Mouse (Mus musculus) erythroid progenitor cell, adult 5-6 weeks (primary cell): ENCODE measurements around the gene Runx1. TPM values are rescaled to one million over a fixed set of nuclear protein-coding genes. Genes with fewer than 3 reads are reported as not detected.
A peak's percentile ranks its signal among the peaks of the same experiment; 100 is the strongest.

Experiments used
- ATAC-seq: replicated peaks from 2 replicates; pipeline ENCODE4 v1.8.0; 2016; ENCODE audit warnings: moderate number of reproducible peaks, mild to moderate bottlenecking, moderate TSS enrichment, inconsistent platforms; ENCODE audit not compliant: poor library complexity, low FRiP score, severe bottlenecking
- total RNA-seq, 2 experiments: library from RNA; stranded (forward) in 1 of 2; stranded (reverse) in 1 of 2; fragments of 150-400 nt in 1 of 2; fragments of 186-747, 209-891 nt in 1 of 2; gene quantifications; 2 replicates each; pipeline versions ENCODE4 v1.2.3 to v1.2.4; 2015 to 2017; ENCODE audit warnings: low replicate concordance in 2 of 2

Gene Runx1
- total RNA-seq, 2 experiments from 2014 or later, result 59.5 to 107 TPM

- no peak for ATAC-seq
Measured at GRCm38 (mm10) chr16:92803076-92803580, 22.8 kb downstream of the Runx1 start.

GRCm38 (mm10) chr16:92801567-92801966 is 24.4 kb downstream of the Runx1 start:
- peak; percentile 93 for ATAC-seq

GRCm38 (mm10) chr16:92800845-92801244 is 25.1 kb downstream of the Runx1 start:
- no peak for ATAC-seq

GRCm38 (mm10) chr16:92799940-92800339 is 26.0 kb downstream of the Runx1 start:
- ATAC-seq, result no peak

GRCm38 (mm10) chr16:92794197-92794596 is 31.8 kb downstream of the Runx1 start:
- ATAC-seq, result no peak

GRCm38 (mm10) chr16:92793741-92794140 is 32.2 kb downstream of the Runx1 start:
- no peak for ATAC-seq

GRCm38 (mm10) chr16:92792905-92793304 is 33.0 kb downstream of the Runx1 start:
- no peak for ATAC-seq

GRCm38 (mm10) chr16:92790601-92791000 is 35.3 kb downstream of the Runx1 start:
- no peak for ATAC-seq

- no peak for ATAC-seq
Measured at GRCm38 (mm10) chr16:92789840-92790239, 36.1 kb downstream of the Runx1 start.

GRCm38 (mm10) chr16:92788446-92788845 is 37.5 kb downstream of the Runx1 start:
- no peak for ATAC-seq

GRCm38 (mm10) chr16:92786883-92787321 is 39.0 kb downstream of the Runx1 start:
- ATAC-seq, result no peak

- ATAC-seq, result no peak
Measured at GRCm38 (mm10) chr16:92786276-92786882, 39.6 kb downstream of the Runx1 start.

GRCm38 (mm10) chr16:92783651-92784131 is 42.3 kb downstream of the Runx1 start:
- ATAC-seq, result no peak

- no peak for ATAC-seq
Measured at GRCm38 (mm10) chr16:92782408-92782807, 43.5 kb downstream of the Runx1 start.

- no peak for ATAC-seq
Measured at GRCm38 (mm10) chr16:92779896-92780435, 46.0 kb downstream of the Runx1 start.

- no peak for ATAC-seq
Measured at GRCm38 (mm10) chr16:92779175-92779574, 46.8 kb downstream of the Runx1 start.

- no peak for ATAC-seq
Measured at GRCm38 (mm10) chr16:92778096-92778780, 47.7 kb downstream of the Runx1 start.

GRCm38 (mm10) chr16:92767862-92768261 is 58.1 kb downstream of the Runx1 start:
- no peak for ATAC-seq

- no peak for ATAC-seq
Measured at GRCm38 (mm10) chr16:92767423-92767822, 58.5 kb downstream of the Runx1 start.

GRCm38 (mm10) chr16:92764741-92765396 is 61.1 kb downstream of the Runx1 start:
- ATAC-seq, result peak; percentile 90
